Mouse (Mus musculus) lung, adult 2 months (tissue): ENCODE data around the gene Mbnl2. TPM values are rescaled to one million over a fixed set of nuclear protein-coding genes. Genes with fewer than 3 reads are reported as not detected.

Experiments used
- DNase-seq: peaks from one replicate; pipeline ENCODE4 v3.0.0; 2022
- H3K4me1 ChIP-seq: fragments of 200-500 bp; 2 replicates; pipeline ENCODE4 v1.6.1; 2011; ENCODE audit warnings: low read length; ENCODE audit not compliant: control insufficient read depth, insufficient read depth
- H3K4me3 ChIP-seq: fragments of 200-500 bp; replicated peaks from 2 replicates; pipeline ENCODE3; 2011; ENCODE audit warnings: low read depth, mild to moderate bottlenecking, control low read depth, low read length; ENCODE audit errors: extremely low read depth
- CTCF ChIP-seq: fragments of 200-500 bp; IDR thresholded peaks from 2 replicates; pipeline ENCODE4 v1.5.1; 2011; ENCODE audit warnings: mild to moderate bottlenecking, low read length, control low read depth; ENCODE audit not compliant: insufficient read depth
- POLR2A ChIP-seq: fragments of 200-500 bp; IDR thresholded peaks from 2 replicates; pipeline ENCODE4 v1.6.1; 2011; ENCODE audit warnings: low read depth, mild to moderate bottlenecking, control low read depth, low read length, borderline replicate concordance; ENCODE audit errors: extremely low read depth
- WGBS: fragments of 180-500 bp; shearing (Covaris S2); methylation state at CpG from one replicate; pipeline ENCODE4 v1.1.7; 2018; 5-methylcytosine and 5-hydroxymethylcytosine counted together
- polyA plus RNA-seq: library from polyadenylated mRNA; depleted of rRNA; stranded (reverse); fragments of >200 nt; gene quantifications from 2 replicates; pipeline ENCODE4 v1.2.3, GENCODE M21; 2012

The Mbnl2 gene
- polyA plus RNA-seq, 1 experiment: 130 TPM

- no peak for DNase-seq
- H3K4me3 ChIP-seq: no peak overlapping the region
- 84% methylated on average over 8 of the region's 8 CpGs for WGBS
- TF ChIP-seq POLR2A (no peak), CTCF (no peak)
- peaks cover 44% of the 10 kb centered on the region for H3K4me1 ChIP-seq
Observed at GRCm38 (mm10) chr14:120322041-120322440, 46.6 kb downstream of the Mbnl2 start.

DNA sequence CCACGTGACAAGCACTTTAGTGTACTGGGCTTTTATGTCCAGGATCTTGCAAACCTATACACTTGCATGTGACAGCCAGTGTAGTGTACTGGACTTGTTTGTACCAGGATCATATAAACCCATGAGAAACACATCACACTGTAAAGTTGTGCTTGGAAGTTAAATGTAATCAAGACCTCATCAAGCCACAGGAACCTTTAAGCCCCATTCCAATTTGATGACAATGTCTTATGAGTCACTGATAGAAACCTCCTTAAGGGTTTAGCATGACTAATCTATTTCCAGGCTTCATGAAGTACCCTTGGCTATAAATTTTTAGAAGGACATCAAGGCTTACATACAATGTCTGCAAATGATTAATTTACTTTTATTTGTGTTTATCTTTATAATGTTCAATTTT is 47.6 kb downstream of the Mbnl2 start:
- Histone ChIP-seq H3K4me1 (peaks cover 44% of the 10 kb centered on the region), H3K4me3 (no peak overlapping the region)
- 38% methylated on average over 1 of the region's 1 CpGs for WGBS
- no peak for DNase-seq
- TF ChIP-seq POLR2A: no peak
- no peak for TF ChIP-seq CTCF

DNA sequence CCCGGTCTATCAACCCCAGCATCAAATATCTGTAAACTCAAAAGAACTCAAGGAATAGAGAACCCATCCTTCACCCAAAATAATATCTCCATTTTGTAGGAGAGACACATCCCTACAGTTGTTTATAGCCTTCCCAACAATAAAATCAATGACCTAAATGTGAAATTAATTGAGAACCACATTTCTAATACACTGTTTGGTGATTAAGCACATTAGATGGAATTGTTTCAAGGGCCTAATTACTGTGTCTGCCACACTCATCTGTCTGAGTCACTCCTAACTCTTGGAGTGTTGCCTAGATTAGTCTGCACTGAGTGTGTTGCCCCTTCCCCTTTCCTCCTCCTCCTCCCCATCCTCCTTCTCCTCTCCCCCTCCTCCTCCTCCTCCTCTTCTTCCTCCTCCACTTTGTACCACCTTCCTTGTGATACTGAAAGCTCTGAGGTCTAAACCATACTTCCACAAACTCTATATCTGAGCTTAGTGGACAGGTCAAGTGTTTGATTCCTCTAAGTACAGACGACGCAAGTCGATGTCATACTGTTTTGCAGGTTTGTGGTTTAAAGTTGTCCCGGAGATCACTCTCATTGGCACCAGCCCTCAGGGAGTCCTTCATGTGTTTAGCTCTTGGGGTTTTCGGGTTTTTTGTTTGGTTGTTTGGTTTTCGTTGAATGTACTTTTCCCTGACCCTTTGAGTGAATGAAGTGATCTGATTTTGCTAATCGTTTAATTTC is 48.8 kb downstream of the Mbnl2 start:
- 59% methylated on average over 8 of the region's 8 CpGs for WGBS
- DNase-seq: no peak
- Histone ChIP-seq H3K4me1 (peaks cover 38% of the 10 kb centered on the region), H3K4me3 (no peak overlapping the region)
- TF ChIP-seq POLR2A (no peak), CTCF (no peak)

GRCm38 (mm10) chr14:120324883-120325480 is 49.5 kb downstream of the Mbnl2 start:
- peaks cover 35% of the 10 kb centered on the region for H3K4me1 ChIP-seq
- no peak for DNase-seq
- 68% methylated on average over 19 of the region's 19 CpGs for WGBS
- TF ChIP-seq POLR2A: no peak
- no peak for TF ChIP-seq CTCF
- no peak overlapping the region for H3K4me3 ChIP-seq

DNA sequence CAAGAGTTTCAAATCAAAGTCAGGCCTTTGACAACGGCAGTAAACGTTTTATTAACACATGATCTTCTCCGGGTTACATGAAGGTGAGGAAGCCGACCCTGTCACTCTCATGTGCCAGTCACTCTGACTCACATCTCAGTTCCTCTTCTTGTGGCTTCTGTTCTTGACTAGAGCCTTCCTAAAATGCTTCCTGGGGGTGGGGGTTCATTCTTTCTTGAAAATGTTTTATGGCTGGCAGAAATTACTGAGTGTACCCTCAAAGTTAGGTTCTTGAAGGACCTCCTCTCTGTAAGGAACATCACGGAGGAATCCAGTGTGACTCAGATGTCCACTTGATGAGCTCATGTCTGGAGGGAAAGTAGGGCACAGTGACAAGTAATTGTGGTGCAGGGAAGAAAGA is 50.2 kb downstream of the Mbnl2 start:
- Histone ChIP-seq H3K4me1 (peaks cover 38% of the 10 kb centered on the region), H3K4me3 (no peak overlapping the region)
- DNase-seq: no peak
- WGBS: 43% methylated on average over 5 of the region's 5 CpGs
- TF ChIP-seq POLR2A (no peak), CTCF (no peak)

- 53% methylated on average over 12 of the region's 12 CpGs for WGBS
Observed at GRCm38 (mm10) chr14:120330454-120330853, 55.0 kb downstream of the Mbnl2 start.

GRCm38 (mm10) chr14:120330881-120331514 is 55.5 kb downstream of the Mbnl2 start:
- H3K4me1 ChIP-seq: peaks cover 24% of the 10 kb centered on the region
- WGBS: 68% methylated on average over 13 of the region's 13 CpGs
- no peak overlapping the region for H3K4me3 ChIP-seq
- TF ChIP-seq CTCF (no peak), POLR2A (no peak)
- no peak for DNase-seq

More at GRCm38 (mm10) chr14:120330454-120330853, 55.0 kb downstream of the Mbnl2 start:
- no peak overlapping the region for H3K4me3 ChIP-seq
- DNase-seq: no peak
- peaks cover 25% of the 10 kb centered on the region for H3K4me1 ChIP-seq
- no peak for TF ChIP-seq POLR2A
- TF ChIP-seq CTCF: no peak

- peaks cover 38% of the 10 kb centered on the region for H3K4me1 ChIP-seq
- no peak overlapping the region for H3K4me3 ChIP-seq
- DNase-seq: no peak
- WGBS: 72% methylated on average over 15 of the region's 15 CpGs
- TF ChIP-seq POLR2A: no peak
- TF ChIP-seq CTCF: no peak
Observed at GRCm38 (mm10) chr14:120333465-120334243, 58.2 kb downstream of the Mbnl2 start.

- Histone ChIP-seq H3K4me1 (peaks cover 37% of the 10 kb centered on the region), H3K4me3 (no peak overlapping the region)
- no peak for TF ChIP-seq CTCF
- TF ChIP-seq POLR2A: no peak
- DNase-seq: no peak
- 67% methylated on average over 9 of the region's 9 CpGs for WGBS
Observed at GRCm38 (mm10) chr14:120335366-120335765, 59.9 kb downstream of the Mbnl2 start.
